Mouse (Mus musculus) small intestine, adult 2 months (tissue): ENCODE measurements around the gene Krr1. TPM values are rescaled to one million over a fixed set of nuclear protein-coding genes. Genes with fewer than 3 reads are reported as not detected.

Experiments
- H3K27ac ChIP-seq: fragments of 200-500 bp; 2 replicates; pipeline ENCODE4 v1.5.1; 2012; ENCODE audit warnings: low read depth, low read length, control low read depth, inconsistent platforms; ENCODE audit not compliant: insufficient read depth
- H3K27me3 ChIP-seq: fragments of 200-500 bp; 2 replicates; pipeline ENCODE4 v1.6.1; 2012; ENCODE audit warnings: mild to moderate bottlenecking, moderate library complexity, low read length, inconsistent platforms; ENCODE audit not compliant: control insufficient read depth, insufficient read depth
- H3K36me3 ChIP-seq: fragments of 200-500 bp; 2 replicates; pipeline ENCODE4 v1.6.1; 2012; ENCODE audit warnings: mild to moderate bottlenecking, low read length, control low read depth, inconsistent platforms; ENCODE audit not compliant: control insufficient read depth, insufficient read depth
- H3K4me1 ChIP-seq: fragments of 200-500 bp; 2 replicates; pipeline ENCODE4 v1.6.1; 2012; ENCODE audit warnings: low read length, inconsistent platforms, mixed read lengths; ENCODE audit not compliant: control insufficient read depth, insufficient read depth, insufficient read length
- H3K4me3 ChIP-seq: fragments of 200-500 bp; 2 replicates; pipeline ENCODE4 v1.5.1; 2012; ENCODE audit warnings: low read depth, mild to moderate bottlenecking, control low read depth, inconsistent platforms, low read length, moderate library complexity
- CTCF ChIP-seq: fragments of 200-500 bp; IDR thresholded peaks from 2 replicates; pipeline ENCODE4 v1.5.1; 2012; ENCODE audit warnings: low read depth, mild to moderate bottlenecking, control low read depth, inconsistent platforms, low read length, moderate library complexity, mixed read lengths; ENCODE audit not compliant: insufficient replicate concordance, insufficient read length; ENCODE audit errors: extremely low read depth
- POLR2A ChIP-seq: fragments of 200-500 bp; IDR thresholded peaks from 2 replicates; pipeline ENCODE4 v1.6.1; 2012; ENCODE audit warnings: low read depth, mild to moderate bottlenecking, control low read depth, inconsistent platforms, low read length, moderate library complexity
- WGBS: fragments of 180-500 bp; shearing (Covaris S2); methylation state at CpG from one replicate; pipeline ENCODE4 v1.1.7; 2018; 5-methylcytosine and 5-hydroxymethylcytosine counted together
- polyA plus RNA-seq: library from polyadenylated mRNA; depleted of rRNA; stranded (reverse); fragments of >200 nt; gene quantifications from 2 replicates; pipeline ENCODE4 v1.2.3, GENCODE M21; 2012

The Krr1 gene
- polyA plus RNA-seq, 1 experiment, result 1.2 TPM

- Histone ChIP-seq H3K27ac (no peak overlapping the region), H3K4me3 (no peak overlapping the region), H3K4me1 (peaks cover 4% of the 10 kb centered on the region; the same call in 1 of the 2 replicates), H3K36me3 (no peaks in the 10 kb centered on the region), H3K27me3 (no peaks in the 10 kb centered on the region)
- TF ChIP-seq CTCF (no peak), POLR2A (no peak)
- 89% methylated on average over 2 of the region's 2 CpGs for WGBS
These were observed 37.3 kb upstream of the Krr1 start for GRCm38 (mm10) chr10:111935207-111935606.

GRCm38 (mm10) chr10:111936021-111936420, 36.4 kb upstream of the Krr1 start:
- H3K27me3 ChIP-seq, result no peaks in the 10 kb centered on the region
- WGBS, result 75% methylated on average over 4 of the region's 4 CpGs
- H3K4me1 ChIP-seq, result peaks cover 4% of the 10 kb centered on the region; the same call in 1 of the 2 replicates
- H3K36me3 ChIP-seq, result no peaks in the 10 kb centered on the region
- H3K4me3 ChIP-seq, result no peak overlapping the region
- no peak overlapping the region for H3K27ac ChIP-seq
- no peak for TF ChIP-seq POLR2A
- TF ChIP-seq CTCF, result no peak

GRCm38 (mm10) chr10:111936491-111937145, 35.8 kb upstream of the Krr1 start:
- WGBS, result 24% methylated on average over 13 of the region's 13 CpGs
- peak overlapping the region; percentile 45 for H3K27ac ChIP-seq
- TF ChIP-seq CTCF (no peak), POLR2A (no peak)

GRCm38 (mm10) chr10:111937146-111937534, 35.3 kb upstream of the Krr1 start:
- TF ChIP-seq POLR2A (no peak), CTCF (no peak)

More at GRCm38 (mm10) chr10:111936491-111937145, 35.8 kb upstream of the Krr1 start:
- Histone ChIP-seq H3K4me3 (no peak overlapping the region), H3K4me1 (peaks cover 4% of the 10 kb centered on the region; the same call in 1 of the 2 replicates), H3K36me3 (no peaks in the 10 kb centered on the region), H3K27me3 (no peaks in the 10 kb centered on the region)

GRCm38 (mm10) chr10:111943026-111943425, 29.4 kb upstream of the Krr1 start:
- no peaks in the 10 kb centered on the region for H3K27me3 ChIP-seq
- H3K27ac ChIP-seq, result no peak overlapping the region
- no peaks in the 10 kb centered on the region for H3K36me3 ChIP-seq
- H3K4me3 ChIP-seq, result no peak overlapping the region
- no peaks in the 10 kb centered on the region for H3K4me1 ChIP-seq
- 71% methylated on average over 7 of the region's 7 CpGs for WGBS
- no peak for TF ChIP-seq POLR2A

More at GRCm38 (mm10) chr10:111937146-111937534, 35.3 kb upstream of the Krr1 start:
- Histone ChIP-seq H3K4me3 (no peak overlapping the region), H3K36me3 (no peaks in the 10 kb centered on the region), H3K27me3 (no peaks in the 10 kb centered on the region), H3K4me1 (peaks cover 4% of the 10 kb centered on the region; the same call in 1 of the 2 replicates), H3K27ac (no peak overlapping the region; the same call in 1 of the 2 replicates)
- WGBS, result 67% methylated on average over 5 of the region's 5 CpGs

GRCm38 (mm10) chr10:111945563-111945962, 26.9 kb upstream of the Krr1 start:
- WGBS, result 61% methylated on average over 3 of the region's 3 CpGs

GRCm38 (mm10) chr10:111948041-111948440, 24.4 kb upstream of the Krr1 start:
- no peaks in the 10 kb centered on the region for H3K27me3 ChIP-seq
- TF ChIP-seq CTCF, result no peak
- no peak for TF ChIP-seq POLR2A
- no peaks in the 10 kb centered on the region for H3K36me3 ChIP-seq
- H3K4me3 ChIP-seq, result no peak overlapping the region
- no peak overlapping the region for H3K27ac ChIP-seq
- 98% methylated on average over 1 of the region's 1 CpGs for WGBS
- H3K4me1 ChIP-seq, result no peaks in the 10 kb centered on the region

More at GRCm38 (mm10) chr10:111945563-111945962, 26.9 kb upstream of the Krr1 start:
- no peaks in the 10 kb centered on the region for H3K27me3 ChIP-seq
- H3K36me3 ChIP-seq, result no peaks in the 10 kb centered on the region
- no peak overlapping the region for H3K4me3 ChIP-seq
- H3K4me1 ChIP-seq, result no peaks in the 10 kb centered on the region
- TF ChIP-seq CTCF, result no peak
- TF ChIP-seq POLR2A, result no peak
- H3K27ac ChIP-seq, result no peak overlapping the region
